Mouse (Mus musculus): ENCODE results near the gene Pik3r5.
A peak's percentile ranks its signal among the peaks of the same experiment; 100 is the strongest.

Pik3r5 gene

GRCm38 (mm10) chr11:68448356-68448755, 16.4 kb downstream of the Pik3r5 start:
- DNase-seq (ENCODE audit: low spot score), result no peak

- DNase-seq (ENCODE audit: low spot score), result no peak
These were observed 19.4 kb downstream of the Pik3r5 start for GRCm38 (mm10) chr11:68451282-68451735.

GRCm38 (mm10) chr11:68451747-68452405, 20.0 kb downstream of the Pik3r5 start:
- peak; percentile 20 for DNase-seq (ENCODE audit: low spot score)

GRCm38 (mm10) chr11:68452740-68453139, 20.8 kb downstream of the Pik3r5 start:
- no peak for DNase-seq (ENCODE audit: low spot score)

- DNase-seq (ENCODE audit: low spot score), result no peak
These were observed 21.4 kb downstream of the Pik3r5 start for GRCm38 (mm10) chr11:68453301-68453700.

GRCm38 (mm10) chr11:68458086-68458485, 26.2 kb downstream of the Pik3r5 start:
- no peak for DNase-seq (ENCODE audit: low spot score)

GRCm38 (mm10) chr11:68459021-68459420, 27.1 kb downstream of the Pik3r5 start:
- no peak for DNase-seq (ENCODE audit: low spot score)

- no peak for DNase-seq (ENCODE audit: low spot score)
These were observed 27.6 kb downstream of the Pik3r5 start for GRCm38 (mm10) chr11:68459486-68459885.

GRCm38 (mm10) chr11:68462716-68463115, 30.8 kb downstream of the Pik3r5 start:
- DNase-seq (ENCODE audit: low spot score), result no peak

- DNase-seq (ENCODE audit: low spot score), result no peak
These were observed 32.3 kb downstream of the Pik3r5 start for GRCm38 (mm10) chr11:68464260-68464659.

GRCm38 (mm10) chr11:68465090-68465489, 33.2 kb downstream of the Pik3r5 start:
- DNase-seq (ENCODE audit: low spot score), result no peak

GRCm38 (mm10) chr11:68467441-68467840, 35.5 kb downstream of the Pik3r5 start:
- no peak for DNase-seq (ENCODE audit: low spot score)

GRCm38 (mm10) chr11:68467962-68468612, 36.2 kb downstream of the Pik3r5 start:
- DNase-seq (ENCODE audit: low spot score), result no peak

- no peak for DNase-seq (ENCODE audit: low spot score)
These were observed 37.0 kb downstream of the Pik3r5 start for GRCm38 (mm10) chr11:68468886-68469285.

GRCm38 (mm10) chr11:68472162-68472849, 40.4 kb downstream of the Pik3r5 start:
- no peak for DNase-seq (ENCODE audit: low spot score)

GRCm38 (mm10) chr11:68474600-68474999, 42.7 kb downstream of the Pik3r5 start:
- DNase-seq (ENCODE audit: low spot score), result no peak

- no peak for DNase-seq (ENCODE audit: low spot score)
These were observed 43.8 kb downstream of the Pik3r5 start for GRCm38 (mm10) chr11:68475676-68476075.

- DNase-seq (ENCODE audit: low spot score), result no peak
These were observed 45.7 kb downstream of the Pik3r5 start for GRCm38 (mm10) chr11:68477661-68478060.

GRCm38 (mm10) chr11:68478574-68478981, 46.7 kb downstream of the Pik3r5 start:
- DNase-seq (ENCODE audit: low spot score), result no peak

GRCm38 (mm10) chr11:68480660-68481059, 48.7 kb downstream of the Pik3r5 start:
- no peak for DNase-seq (ENCODE audit: low spot score)

- no peak for DNase-seq (ENCODE audit: low spot score)
These were observed 50.1 kb downstream of the Pik3r5 start for GRCm38 (mm10) chr11:68482001-68482400.

- DNase-seq (ENCODE audit: low spot score), result no peak
These were observed 51.3 kb downstream of the Pik3r5 start for GRCm38 (mm10) chr11:68483213-68483612.

- no peak for DNase-seq (ENCODE audit: low spot score)
These were observed 52.5 kb downstream of the Pik3r5 start for GRCm38 (mm10) chr11:68484431-68484830.

Data from retina, embryonic 14.5 days (tissue).